Mouse (Mus musculus): ENCODE results near the gene Myo1g. TPM values are rescaled to one million over a fixed set of nuclear protein-coding genes. Genes with fewer than 3 reads are reported as not detected.
A peak's percentile ranks its signal among the peaks of the same experiment; 100 is the strongest.

The Myo1g gene
- total RNA-seq, 1 experiment from 2014 or later = 46.3 TPM

GRCm38 (mm10) chr11:6506516-6506915, 14.2 kb downstream of the Myo1g start:
- ATAC-seq (replicated peaks in 1 of 2; ENCODE audit: insufficient read depth in 1 of 2, low FRiP score in 2 of 2, low TSS enrichment in 1 of 2, low read depth in 1 of 2, poor library complexity in 2 of 2, severe bottlenecking in 2 of 2) = no peak

GRCm38 (mm10) chr11:6504689-6505088, 16.1 kb downstream of the Myo1g start:
- no peak for ATAC-seq (replicated peaks in 1 of 2; ENCODE audit: insufficient read depth in 1 of 2, low FRiP score in 2 of 2, low TSS enrichment in 1 of 2, low read depth in 1 of 2, poor library complexity in 2 of 2, severe bottlenecking in 2 of 2)

DNA sequence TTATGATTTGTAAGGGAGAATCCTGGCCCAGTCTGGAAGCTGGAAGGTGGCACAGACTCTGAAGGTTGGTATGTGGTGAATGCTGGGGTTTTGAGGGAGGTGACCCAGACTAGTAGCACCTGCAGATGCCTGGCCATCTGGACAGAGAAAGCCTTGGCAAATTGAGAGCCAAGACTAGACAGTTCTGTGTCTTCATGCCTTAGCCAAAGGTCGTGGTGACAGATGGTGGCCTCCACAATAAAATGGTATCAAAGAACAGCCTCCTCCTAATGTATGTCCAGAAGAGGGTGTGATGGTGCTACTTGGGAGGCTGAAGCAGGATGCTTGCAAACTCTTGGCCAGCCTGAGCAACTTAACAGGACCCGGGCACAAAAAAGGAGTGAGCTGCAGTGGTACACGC, 16.5 kb downstream of the Myo1g start:
- ATAC-seq (replicated peaks in 1 of 2; ENCODE audit: insufficient read depth in 1 of 2, low FRiP score in 2 of 2, low TSS enrichment in 1 of 2, low read depth in 1 of 2, poor library complexity in 2 of 2, severe bottlenecking in 2 of 2) = no peak

DNA sequence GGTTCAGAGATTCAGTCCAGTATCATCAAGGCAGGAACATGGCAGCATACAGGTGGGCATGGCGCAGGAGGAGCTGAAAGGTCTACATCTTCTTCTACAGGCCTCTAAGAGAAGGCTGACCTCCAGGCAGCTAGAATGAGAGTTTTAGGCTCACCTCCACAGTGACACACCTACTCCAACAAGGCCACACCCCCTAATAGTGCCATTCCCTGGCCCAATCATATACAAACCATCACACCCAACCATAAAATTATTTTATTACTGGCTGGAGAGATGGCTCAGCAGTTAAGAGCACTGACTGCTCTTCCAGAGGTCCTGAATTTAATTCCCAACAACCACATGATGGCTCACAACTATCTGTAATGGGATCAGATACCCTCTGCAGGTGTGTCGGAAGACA, 18.3 kb downstream of the Myo1g start:
- no peak for ATAC-seq (replicated peaks in 1 of 2; ENCODE audit: insufficient read depth in 1 of 2, low FRiP score in 2 of 2, low TSS enrichment in 1 of 2, low read depth in 1 of 2, poor library complexity in 2 of 2, severe bottlenecking in 2 of 2)

- peak; percentile 95 to 97 for ATAC-seq (replicated peaks in 1 of 2; ENCODE audit: insufficient read depth in 1 of 2, low FRiP score in 2 of 2, low TSS enrichment in 1 of 2, low read depth in 1 of 2, poor library complexity in 2 of 2, severe bottlenecking in 2 of 2)
These were observed 23.3 kb downstream of the Myo1g start for GRCm38 (mm10) chr11:6497311-6497948.

DNA sequence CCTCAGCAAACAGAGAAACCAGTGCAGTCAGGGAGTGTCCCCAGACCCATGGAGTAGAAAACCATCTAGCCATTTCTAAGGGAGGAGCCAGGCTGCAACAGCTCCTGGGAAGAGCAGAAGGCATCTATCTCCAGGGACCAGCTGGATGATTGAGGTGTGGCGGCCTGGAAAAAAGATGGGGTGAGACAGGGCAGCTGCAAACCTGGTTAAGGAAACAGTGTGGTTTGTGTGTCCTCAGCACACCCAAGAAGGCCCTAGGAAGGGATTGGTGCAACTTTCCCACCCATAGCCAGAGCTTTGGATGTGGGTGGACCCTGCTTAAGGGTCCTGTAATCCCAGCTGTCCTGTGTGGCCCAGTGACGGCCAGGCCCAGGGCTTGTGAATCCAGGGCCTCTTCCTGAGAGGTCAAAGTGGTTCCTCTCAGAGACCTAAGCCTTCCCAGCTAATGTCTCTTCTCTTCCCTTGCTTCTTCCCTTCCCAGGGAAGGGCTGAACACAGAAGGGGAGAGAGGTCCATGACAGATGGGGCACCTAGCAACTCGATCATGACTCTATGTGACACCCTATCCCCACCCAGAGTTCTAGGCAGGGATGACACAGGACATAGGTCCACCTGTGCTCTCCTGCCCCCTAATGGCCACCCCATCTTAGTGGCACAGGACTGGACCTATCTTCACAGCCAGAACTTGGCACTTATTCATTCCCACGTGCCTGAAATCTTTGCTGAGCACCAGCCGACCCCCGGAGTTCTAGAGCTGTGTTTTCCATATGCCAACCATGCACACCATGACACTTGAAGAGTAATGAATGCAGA, 30.9 kb downstream of the Myo1g start:
- peak; percentile 62 to 87; a peak in 3 of 4 replicates for ATAC-seq (replicated peaks in 1 of 2; ENCODE audit: insufficient read depth in 1 of 2, low FRiP score in 2 of 2, low TSS enrichment in 1 of 2, low read depth in 1 of 2, poor library complexity in 2 of 2, severe bottlenecking in 2 of 2)

DNA sequence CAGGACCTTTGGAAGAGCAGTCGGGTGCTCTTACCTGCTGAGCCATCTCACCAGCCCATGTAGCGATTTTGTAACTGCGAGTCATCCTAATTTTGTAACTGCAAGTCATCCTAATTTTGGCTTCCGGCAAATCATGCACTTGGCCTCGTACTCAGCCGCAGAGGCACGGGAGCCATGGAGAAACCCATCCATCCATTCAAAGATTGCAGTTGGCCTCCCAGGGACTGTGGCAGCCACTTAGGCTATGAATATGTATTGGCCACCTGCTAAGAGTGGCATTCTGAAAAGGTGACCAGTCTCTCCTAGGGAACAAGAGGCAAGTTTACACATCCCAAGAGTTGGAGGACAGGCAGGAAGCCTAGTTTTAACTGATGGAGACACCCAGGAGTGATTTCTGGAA, 31.5 kb downstream of the Myo1g start:
- ATAC-seq (replicated peaks in 1 of 2; ENCODE audit: insufficient read depth in 1 of 2, low FRiP score in 2 of 2, low TSS enrichment in 1 of 2, low read depth in 1 of 2, poor library complexity in 2 of 2, severe bottlenecking in 2 of 2) = no peak

- no peak for ATAC-seq (replicated peaks in 1 of 2; ENCODE audit: insufficient read depth in 1 of 2, low FRiP score in 2 of 2, low TSS enrichment in 1 of 2, low read depth in 1 of 2, poor library complexity in 2 of 2, severe bottlenecking in 2 of 2)
These were observed 32.6 kb downstream of the Myo1g start for GRCm38 (mm10) chr11:6488041-6488684.

DNA sequence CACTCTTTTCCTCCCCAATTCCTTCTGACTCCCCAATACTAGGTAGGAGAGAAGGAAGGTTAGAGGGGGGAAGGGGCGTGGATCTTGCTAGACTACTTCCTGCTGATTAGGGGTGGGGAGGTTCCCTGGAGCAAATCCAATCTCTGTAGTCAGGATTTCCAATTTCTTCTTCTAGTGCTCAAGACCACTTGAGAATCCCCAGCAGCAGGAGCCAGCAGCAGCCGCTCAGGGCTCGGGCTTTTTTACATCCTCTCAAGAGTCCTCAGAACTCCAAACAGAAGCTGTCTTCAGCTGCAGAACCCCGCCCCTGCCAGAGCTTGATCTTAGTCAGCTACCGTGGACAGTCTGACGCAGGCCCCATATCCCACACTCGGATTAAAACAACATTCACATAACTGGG, 33.3 kb downstream of the Myo1g start:
- ATAC-seq (replicated peaks in 1 of 2; ENCODE audit: insufficient read depth in 1 of 2, low FRiP score in 2 of 2, low TSS enrichment in 1 of 2, low read depth in 1 of 2, poor library complexity in 2 of 2, severe bottlenecking in 2 of 2) = no peak

GRCm38 (mm10) chr11:6486916-6487315, 33.8 kb downstream of the Myo1g start:
- ATAC-seq (replicated peaks in 1 of 2; ENCODE audit: insufficient read depth in 1 of 2, low FRiP score in 2 of 2, low TSS enrichment in 1 of 2, low read depth in 1 of 2, poor library complexity in 2 of 2, severe bottlenecking in 2 of 2) = no peak

DNA sequence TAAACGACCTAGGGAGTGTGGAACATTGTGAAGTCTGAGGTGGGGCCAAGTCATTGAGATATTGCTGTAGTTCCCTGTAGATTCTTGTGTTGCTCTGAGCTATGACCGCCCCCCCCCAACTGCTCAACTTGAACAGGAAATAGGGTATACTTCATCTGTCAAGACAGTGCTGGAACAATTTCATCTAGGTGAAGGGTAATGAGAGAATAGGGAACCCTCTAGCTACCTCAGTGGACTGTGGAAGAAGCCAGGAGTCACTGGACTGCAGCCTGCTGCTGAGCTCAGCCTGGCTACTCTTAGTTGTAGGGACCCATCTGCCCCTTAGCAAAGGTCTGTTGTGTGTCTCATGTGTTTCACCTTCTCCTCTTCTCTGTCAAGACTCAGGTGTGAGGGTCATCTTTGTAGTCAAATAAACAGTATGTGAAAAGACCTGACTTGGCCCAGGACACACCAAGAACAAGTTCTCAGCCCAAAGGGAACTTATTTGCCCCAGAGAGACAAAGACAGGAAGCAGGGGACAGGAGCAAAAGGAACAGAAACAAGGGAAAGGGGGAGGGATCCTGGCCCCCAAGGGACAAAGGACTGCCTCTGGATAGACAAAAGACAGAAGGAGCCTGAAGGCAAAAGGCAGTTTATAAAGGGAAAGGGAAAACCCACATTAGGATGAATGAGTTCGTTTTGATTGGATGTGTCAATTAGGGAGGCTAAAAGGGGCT, 36.4 kb downstream of the Myo1g start:
- peak in 1 of 2 experiments; percentile 36; a peak in 2 of 4 replicates for ATAC-seq (replicated peaks in 1 of 2; ENCODE audit: insufficient read depth in 1 of 2, low FRiP score in 2 of 2, low TSS enrichment in 1 of 2, low read depth in 1 of 2, poor library complexity in 2 of 2, severe bottlenecking in 2 of 2)

GRCm38 (mm10) chr11:6483103-6483502, 37.7 kb downstream of the Myo1g start:
- ATAC-seq (replicated peaks in 1 of 2; ENCODE audit: insufficient read depth in 1 of 2, low FRiP score in 2 of 2, low TSS enrichment in 1 of 2, low read depth in 1 of 2, poor library complexity in 2 of 2, severe bottlenecking in 2 of 2) = no peak

GRCm38 (mm10) chr11:6481669-6482185, 39.0 kb downstream of the Myo1g start:
- ATAC-seq (replicated peaks in 1 of 2; ENCODE audit: insufficient read depth in 1 of 2, low FRiP score in 2 of 2, low TSS enrichment in 1 of 2, low read depth in 1 of 2, poor library complexity in 2 of 2, severe bottlenecking in 2 of 2) = no peak

- ATAC-seq (replicated peaks in 1 of 2; ENCODE audit: insufficient read depth in 1 of 2, low FRiP score in 2 of 2, low TSS enrichment in 1 of 2, low read depth in 1 of 2, poor library complexity in 2 of 2, severe bottlenecking in 2 of 2) = no peak
These were observed 39.9 kb downstream of the Myo1g start for GRCm38 (mm10) chr11:6480681-6481405.

- ATAC-seq (replicated peaks in 1 of 2; ENCODE audit: insufficient read depth in 1 of 2, low FRiP score in 2 of 2, low TSS enrichment in 1 of 2, low read depth in 1 of 2, poor library complexity in 2 of 2, severe bottlenecking in 2 of 2) = no peak
These were observed 40.6 kb downstream of the Myo1g start for GRCm38 (mm10) chr11:6480191-6480590.

GRCm38 (mm10) chr11:6479231-6479630, 41.5 kb downstream of the Myo1g start:
- no peak for ATAC-seq (replicated peaks in 1 of 2; ENCODE audit: insufficient read depth in 1 of 2, low FRiP score in 2 of 2, low TSS enrichment in 1 of 2, low read depth in 1 of 2, poor library complexity in 2 of 2, severe bottlenecking in 2 of 2)

GRCm38 (mm10) chr11:6477350-6477749, 43.4 kb downstream of the Myo1g start:
- no peak for ATAC-seq (replicated peaks in 1 of 2; ENCODE audit: insufficient read depth in 1 of 2, low FRiP score in 2 of 2, low TSS enrichment in 1 of 2, low read depth in 1 of 2, poor library complexity in 2 of 2, severe bottlenecking in 2 of 2)
